Mouse (Mus musculus) stomach, embryonic 16.5 days (tissue): Measurements from ENCODE around the gene Cnn1. TPM values are rescaled to one million over a fixed set of nuclear protein-coding genes. Genes with fewer than 3 reads are reported as not detected.
A peak's percentile ranks its signal among the peaks of the same experiment; 100 is the strongest.

Experiments used
- ATAC-seq: fragments of 200-750 bp; cut with Nextera tagmentation; 2 replicates; pipeline ENCODE4 v1.8.0; 2017; ENCODE audit warnings: moderate number of reproducible peaks, moderate TSS enrichment; ENCODE audit not compliant: insufficient read depth, low FRiP score
- H3K27ac ChIP-seq: fragments of 300-500 bp; sonication (generic); 2 replicates; pipeline ENCODE4 v1.5.1; 2014; ENCODE audit warnings: low read length
- H3K27me3 ChIP-seq: fragments of 300-500 bp; sonication (generic); 2 replicates; pipeline ENCODE4 v1.6.1; 2014; ENCODE audit warnings: low read length, control low read depth, mixed read lengths; ENCODE audit not compliant: control insufficient read depth, insufficient read depth
- H3K36me3 ChIP-seq: fragments of 300-500 bp; sonication (generic); 2 replicates; pipeline ENCODE4 v1.6.1; 2014; ENCODE audit warnings: low read length; ENCODE audit not compliant: control insufficient read depth, insufficient read depth
- H3K4me1 ChIP-seq: fragments of 300-500 bp; sonication (generic); 2 replicates; pipeline ENCODE4 v1.6.1; 2014; ENCODE audit warnings: low read length, control low read depth, mixed read lengths; ENCODE audit not compliant: control insufficient read depth, insufficient read depth
- H3K4me2 ChIP-seq: fragments of 300-500 bp; sonication (generic); 2 replicates; pipeline ENCODE4 v1.6.1; 2014; ENCODE audit warnings: low read depth, low read length, mixed read lengths
- H3K4me3 ChIP-seq: fragments of 300-500 bp; sonication (generic); replicated peaks from 2 replicates; pipeline ENCODE4 v1.5.1; 2014; ENCODE audit warnings: mild to moderate bottlenecking, low read length
- H3K9ac ChIP-seq: fragments of 300-500 bp; sonication (generic); 2 replicates; pipeline ENCODE4 v1.6.1; 2014; ENCODE audit warnings: low read length
- H3K9me3 ChIP-seq: fragments of 300-500 bp; sonication (generic); replicated peaks from 2 replicates; pipeline ENCODE4 v1.6.1; 2016; ENCODE audit warnings: low read length, control low read depth; ENCODE audit not compliant: control insufficient read depth
- WGBS: fragments of 180-500 bp; shearing (Covaris S2); extraction: QIAGEN DNeasy Blood & Tissue Kit; methylation state at CpG from one replicate; pipeline ENCODE4 v1.1.7; 2014; 5-methylcytosine and 5-hydroxymethylcytosine counted together
- polyA plus RNA-seq: library from polyadenylated mRNA; unstranded; fragments of >200 nt; fragmentation: Nextera tagmentation; extraction: Ambion mirVana; gene quantifications from 2 replicates; pipeline ENCODE4 v1.2.1, GENCODE M21; 2015

Gene Cnn1
- polyA plus RNA-seq, 1 experiment from 2014 or later, result 505 TPM

DNA sequence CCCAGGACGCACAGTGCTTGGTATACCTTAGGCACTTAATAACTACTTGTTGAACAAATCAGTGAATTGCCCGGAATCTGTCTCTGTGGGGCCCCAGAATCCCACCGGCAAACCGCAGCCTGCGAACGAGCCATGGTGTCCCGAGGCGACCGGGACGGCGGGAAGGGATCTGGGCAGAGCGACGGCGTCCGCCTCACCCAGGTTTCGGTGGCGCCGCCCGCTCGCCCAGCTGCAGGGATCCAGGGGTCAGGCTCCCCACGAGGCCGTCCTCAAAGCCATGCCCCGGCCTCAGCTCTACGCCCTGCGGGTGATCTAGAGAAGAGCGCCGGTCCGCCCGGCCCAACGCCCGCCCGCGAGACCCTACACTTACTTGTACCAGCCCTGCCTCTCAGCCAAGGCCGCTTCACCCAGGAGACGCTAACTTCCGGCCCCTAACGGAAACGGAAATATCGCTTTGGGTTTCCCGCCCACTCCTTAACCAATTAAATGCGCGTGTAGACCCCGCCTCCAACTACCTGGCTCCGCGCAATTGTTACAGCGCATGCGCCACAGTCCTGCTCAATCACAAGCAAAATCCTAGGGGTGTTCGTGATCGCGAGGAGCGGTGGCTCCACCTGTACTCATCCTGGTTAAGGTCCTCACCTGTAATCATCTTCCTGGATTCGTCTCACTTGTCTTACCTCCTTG is 17.9 kb downstream of the Cnn1 start, which contains the start of gene Elof1:
TSS of gene Elof1 (minus strand) at position 433 of the 687 bp plus-strand sequence.
- WGBS, result under 1% methylated on average over 52 of the region's 52 CpGs
- H3K4me1 ChIP-seq, result peaks cover 12% of the 10 kb centered on the region
- ATAC-seq, result peak; percentile 96
- H3K27me3 ChIP-seq, result no peaks in the 10 kb centered on the region
- H3K9me3 ChIP-seq, result no peaks in the 10 kb centered on the region
- peak within 1 kb of the TSS; percentile 88 for H3K4me2 ChIP-seq
- peaks cover 8% of the 10 kb centered on the region for H3K36me3 ChIP-seq
- peak within 1 kb of the TSS; percentile 79 for H3K4me3 ChIP-seq
- peak within 1 kb of the TSS; percentile 88 for H3K9ac ChIP-seq
- peak within 1 kb of the TSS; percentile 60 for H3K27ac ChIP-seq

DNA sequence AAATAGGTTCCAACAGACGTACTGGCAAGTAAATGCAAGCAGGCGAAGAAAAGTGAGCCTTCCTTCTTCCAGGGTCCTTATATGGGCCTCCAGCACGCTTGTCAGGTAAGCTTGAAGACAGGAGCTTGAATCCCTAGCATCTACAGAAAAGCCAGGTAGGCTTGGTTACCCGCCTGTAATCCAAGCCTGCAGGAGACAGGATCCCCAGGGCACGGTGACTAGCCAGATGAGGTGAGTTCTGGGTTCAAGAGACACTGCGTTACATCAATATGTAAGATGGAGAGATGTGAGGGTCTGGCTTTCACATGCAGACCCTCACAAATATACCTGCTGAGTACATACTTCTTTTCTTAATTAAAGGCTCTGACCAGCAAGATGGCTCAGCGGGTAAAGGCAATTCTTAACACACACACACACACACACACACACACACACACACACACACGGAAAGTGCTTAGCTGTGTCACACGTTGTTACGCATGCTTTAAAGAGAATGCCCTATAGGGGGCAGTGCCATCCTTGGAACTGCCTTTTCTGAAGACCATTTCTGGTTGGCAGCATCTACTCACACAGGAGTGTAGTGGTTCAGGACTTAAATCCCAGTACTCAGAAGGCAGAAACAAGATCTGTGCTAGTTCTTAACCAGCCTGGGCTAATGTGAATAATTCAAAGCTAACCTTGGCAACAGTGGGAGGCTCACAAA is 18.9 kb downstream of the Cnn1 start:
- Histone ChIP-seq H3K9ac (peak overlapping the region; percentile 69), H3K9me3 (no peaks in the 10 kb centered on the region), H3K4me1 (peaks cover 12% of the 10 kb centered on the region), H3K4me2 (peak overlapping the region; percentile 88), H3K4me3 (peak overlapping the region; percentile 79), H3K27ac (peak overlapping the region; percentile 39; the same call in 1 of the 2 replicates), H3K27me3 (no peaks in the 10 kb centered on the region), H3K36me3 (peaks cover 6% of the 10 kb centered on the region)
- no peak for ATAC-seq
- WGBS, result 39% methylated on average over 10 of the region's 10 CpGs

DNA sequence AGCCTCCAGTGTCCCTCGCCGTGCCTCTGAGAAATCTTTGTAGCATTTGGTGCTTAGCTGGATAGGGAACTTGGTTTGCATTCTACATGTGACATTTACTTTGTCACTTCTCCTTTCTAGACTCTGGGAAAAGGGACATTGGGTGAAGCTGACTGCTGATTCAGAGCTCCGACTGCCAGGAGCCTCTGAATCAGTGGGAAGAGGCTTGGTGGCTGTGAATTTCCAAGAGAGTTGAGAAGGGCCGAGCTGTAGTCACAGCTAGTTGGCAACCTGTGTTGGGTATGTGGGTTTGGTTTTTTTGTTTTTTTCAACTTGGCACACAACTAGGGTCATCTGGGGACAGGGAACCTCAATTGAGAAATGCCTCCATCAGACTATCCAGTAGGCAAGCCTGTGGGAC is 20.5 kb downstream of the Cnn1 start:
- Histone ChIP-seq H3K27ac (no peak overlapping the region), H3K36me3 (no peaks in the 10 kb centered on the region), H3K27me3 (no peaks in the 10 kb centered on the region), H3K9ac (no peak overlapping the region), H3K4me3 (no peak overlapping the region), H3K4me1 (peaks cover 12% of the 10 kb centered on the region), H3K9me3 (no peaks in the 10 kb centered on the region), H3K4me2 (no peak overlapping the region)
- ATAC-seq, result no peak
- WGBS, result 90% methylated on average over 4 of the region's 4 CpGs

DNA sequence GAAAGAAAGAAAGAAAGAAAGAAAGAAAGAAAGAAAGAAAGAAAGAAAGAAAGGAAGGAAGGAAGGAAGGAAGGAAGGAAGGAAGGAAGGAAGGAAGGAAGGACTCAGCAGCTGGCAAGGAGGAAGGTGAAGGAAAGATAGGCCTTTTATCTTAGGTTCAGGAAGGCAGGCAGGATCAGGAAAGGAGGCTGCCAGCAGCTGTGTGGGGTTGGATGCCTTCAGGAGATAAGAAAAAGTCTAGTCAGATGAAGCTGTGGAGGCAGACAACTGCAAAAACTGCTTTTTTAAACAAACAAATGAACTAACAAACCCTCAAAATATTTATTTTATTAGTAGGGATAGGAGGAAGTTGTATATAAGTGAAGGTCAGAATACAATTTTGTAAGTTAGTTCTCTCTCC is 22.5 kb downstream of the Cnn1 start:
- no peaks in the 10 kb centered on the region for H3K9me3 ChIP-seq
- no peak overlapping the region for H3K9ac ChIP-seq
- no peak for ATAC-seq
- no peak overlapping the region for H3K4me3 ChIP-seq
- peaks cover 4% of the 10 kb centered on the region for H3K4me1 ChIP-seq
- H3K27ac ChIP-seq, result no peak overlapping the region
- no peak overlapping the region for H3K4me2 ChIP-seq
- no peaks in the 10 kb centered on the region for H3K36me3 ChIP-seq
- no peaks in the 10 kb centered on the region for H3K27me3 ChIP-seq

DNA sequence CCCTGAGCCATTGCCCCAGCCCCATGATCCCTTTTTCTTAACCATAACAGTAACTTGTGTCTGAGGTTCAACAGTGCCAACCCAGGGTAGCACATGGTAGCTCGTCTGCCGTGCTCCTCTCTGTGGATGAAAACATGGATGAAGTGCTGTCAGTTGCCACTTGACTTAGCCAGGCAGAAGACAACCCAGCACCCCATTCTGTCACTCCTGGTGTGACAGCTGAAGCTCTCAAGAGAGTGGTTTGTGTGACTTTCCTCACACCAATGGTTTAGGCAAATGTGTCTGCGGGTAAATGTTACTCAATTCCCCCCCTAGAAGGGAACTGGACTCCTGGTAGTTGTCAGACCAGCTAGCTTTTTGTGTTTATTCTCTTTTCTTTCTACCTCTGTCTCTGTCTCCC is 23.0 kb downstream of the Cnn1 start:
- 75% methylated on average over 3 of the region's 3 CpGs for WGBS
- Histone ChIP-seq H3K9me3 (no peaks in the 10 kb centered on the region), H3K27ac (no peak overlapping the region), H3K4me2 (no peak overlapping the region), H3K27me3 (no peaks in the 10 kb centered on the region), H3K4me3 (no peak overlapping the region), H3K9ac (no peak overlapping the region), H3K36me3 (no peaks in the 10 kb centered on the region), H3K4me1 (peaks cover 4% of the 10 kb centered on the region)
- ATAC-seq, result no peak

DNA sequence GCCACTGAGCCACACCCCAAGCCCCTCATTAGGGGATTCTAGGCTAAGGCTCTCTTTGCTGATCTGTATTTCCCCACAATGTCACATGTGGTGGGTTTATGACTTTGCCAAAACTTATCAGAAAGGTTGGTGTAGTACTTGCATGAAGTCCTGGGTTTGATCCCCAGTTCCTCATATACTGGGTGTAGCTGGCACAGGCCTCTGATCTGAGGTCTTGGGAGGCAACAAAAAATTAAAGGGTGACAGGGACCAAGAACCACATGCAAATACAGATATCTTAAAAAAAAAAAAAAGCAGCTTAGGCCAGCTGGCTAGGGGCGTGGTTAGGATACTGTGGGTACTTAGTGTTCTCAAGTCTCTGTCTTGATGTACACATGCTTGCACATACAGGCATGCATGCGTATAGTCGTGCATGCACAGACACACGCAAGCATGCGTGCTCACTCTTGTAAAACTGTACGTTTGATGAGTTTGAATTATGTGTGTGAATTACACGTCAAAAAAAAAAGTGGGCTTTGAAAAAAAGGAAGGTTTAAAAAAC is 24.1 kb downstream of the Cnn1 start:
- Histone ChIP-seq H3K27me3 (no peaks in the 10 kb centered on the region), H3K4me3 (no peak overlapping the region), H3K9ac (no peak overlapping the region), H3K27ac (0 out of 2 replicates have a peak overlapping the region, but pooled peaks have one; percentile 36), H3K4me1 (no peaks in the 10 kb centered on the region), H3K4me2 (no peak overlapping the region), H3K36me3 (no peaks in the 10 kb centered on the region), H3K9me3 (no peaks in the 10 kb centered on the region)
- WGBS, result 73% methylated on average over 7 of the region's 7 CpGs
- no peak for ATAC-seq

DNA sequence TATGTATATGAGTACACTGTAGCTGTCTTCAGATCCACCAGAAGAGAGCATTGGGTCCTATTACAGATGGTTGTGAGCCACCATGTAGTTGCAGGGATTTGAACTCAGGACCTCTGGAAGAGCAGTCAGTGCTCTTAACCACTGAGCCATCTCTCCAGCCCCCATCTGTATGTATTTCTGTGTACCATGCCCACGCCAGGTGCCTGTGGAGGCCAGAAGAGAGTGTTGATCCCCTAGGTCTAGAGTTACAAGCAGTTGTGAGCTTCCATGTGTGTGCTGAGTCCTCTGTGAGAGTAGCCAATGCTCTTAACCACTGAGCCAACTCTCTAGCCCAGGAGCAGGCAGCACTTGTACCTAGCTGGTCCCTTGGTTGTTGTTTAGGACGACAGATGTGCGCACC is 25.2 kb downstream of the Cnn1 start:
- no peak overlapping the region for H3K9ac ChIP-seq
- no peak overlapping the region for H3K4me2 ChIP-seq
- no peaks in the 10 kb centered on the region for H3K9me3 ChIP-seq
- no peaks in the 10 kb centered on the region for H3K4me1 ChIP-seq
- no peaks in the 10 kb centered on the region for H3K27me3 ChIP-seq
- H3K36me3 ChIP-seq, result no peaks in the 10 kb centered on the region
- 81% methylated on average over 3 of the region's 3 CpGs for WGBS
- H3K27ac ChIP-seq, result no peak overlapping the region
- no peak for ATAC-seq
- no peak overlapping the region for H3K4me3 ChIP-seq

DNA sequence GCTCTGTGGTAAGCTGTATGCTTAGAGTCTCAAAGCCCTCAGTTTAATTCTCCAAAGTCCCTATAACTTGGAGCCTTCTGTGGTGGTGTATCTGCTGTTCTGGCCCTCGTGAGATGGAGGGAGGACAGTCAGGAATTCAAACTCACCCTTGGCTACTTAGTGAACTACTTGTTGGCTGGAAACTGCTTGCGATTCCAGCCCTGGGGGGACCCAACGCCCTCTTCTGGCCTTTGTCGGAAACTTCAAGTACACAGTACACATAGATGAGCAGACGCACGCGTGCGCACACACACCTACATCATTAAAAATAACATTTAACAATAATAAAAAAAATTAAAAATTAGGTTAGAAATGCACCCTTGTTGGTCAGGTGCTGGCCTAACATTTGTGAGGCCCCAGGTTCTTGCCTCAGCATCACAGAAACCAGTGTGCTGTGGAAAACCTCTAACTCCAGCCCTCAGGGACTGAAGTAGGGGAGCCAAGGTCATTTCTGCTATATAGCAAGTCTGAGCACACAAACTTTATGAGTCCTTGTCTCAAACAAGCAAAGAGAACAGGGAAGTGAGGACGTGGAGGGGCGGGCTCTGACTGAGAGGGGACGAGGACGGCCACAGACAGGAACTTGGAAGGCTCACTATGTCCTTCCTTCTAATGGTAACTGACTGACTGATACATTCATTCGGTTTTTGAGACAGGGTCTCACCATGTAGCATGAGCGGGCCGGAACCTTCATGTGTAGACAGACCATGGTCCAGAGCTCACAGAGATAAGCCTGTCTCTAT is 26.4 kb downstream of the Cnn1 start:
- Histone ChIP-seq H3K27me3 (no peaks in the 10 kb centered on the region), H3K9ac (no peak overlapping the region), H3K36me3 (no peaks in the 10 kb centered on the region), H3K4me2 (no peak overlapping the region), H3K9me3 (no peaks in the 10 kb centered on the region), H3K4me1 (no peaks in the 10 kb centered on the region), H3K4me3 (no peak overlapping the region), H3K27ac (no peak overlapping the region)
- 86% methylated on average over 15 of the region's 15 CpGs for WGBS
- no peak for ATAC-seq
